Mouse (Mus musculus) E14TG2a.4 (cell line): ENCODE data around the gene Sidt2.

Source experiments
- CTCF ChIP-seq: conservative IDR thresholded peaks from 2 replicates; pipeline ENCODE4 v1.5.1; 2014; ENCODE audit warnings: low read length
- POU5F1 ChIP-seq: IDR thresholded peaks from 2 replicates; pipeline ENCODE4 v1.6.1; 2014; ENCODE audit warnings: low read length, borderline replicate concordance

DNA sequence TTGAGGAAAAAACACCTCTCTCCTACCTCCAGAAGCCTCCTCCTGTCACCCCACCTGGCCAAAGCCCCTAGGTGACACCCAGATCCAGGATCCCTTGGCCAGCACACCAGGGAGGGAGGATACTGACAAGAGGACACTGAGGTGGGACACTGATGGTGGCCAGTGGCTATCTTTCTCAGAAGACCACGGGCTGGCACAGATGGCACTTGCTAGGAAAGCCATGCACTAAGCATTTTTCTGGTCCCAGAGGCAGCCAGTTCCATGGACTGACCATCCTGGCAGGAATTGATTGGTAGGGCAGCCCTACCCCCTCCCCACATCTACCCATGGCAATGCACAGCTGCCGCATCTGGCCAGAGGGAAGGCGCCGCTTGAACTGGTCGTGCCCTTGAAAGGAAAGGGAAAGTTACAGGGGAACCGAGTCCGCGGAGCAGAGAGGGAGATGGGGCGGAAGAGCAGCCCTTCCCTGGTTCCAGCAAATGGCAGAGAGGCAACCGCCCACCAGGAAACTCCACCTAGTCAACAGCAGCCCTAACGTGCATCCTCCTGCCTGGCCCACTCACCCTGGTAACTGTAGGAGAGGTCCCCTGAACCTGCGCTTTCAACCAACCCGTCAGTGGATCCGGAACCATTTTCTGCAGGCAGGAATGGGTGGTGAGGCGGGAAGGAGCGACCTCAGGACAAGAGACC, 8.7 kb downstream of the Sidt2 start:
- TF ChIP-seq CTCF, result no peak
- TF ChIP-seq POU5F1, result no peak
